Mouse (Mus musculus) macrophage (primary cell): ENCODE results near the gene E030018B13Rik. TPM values are rescaled to one million over a fixed set of nuclear protein-coding genes. Genes with fewer than 3 reads are reported as not detected.

Source experiments
- H3K27ac ChIP-seq: fragments of 350-480 bp; formaldehyde crosslinking; 2 replicates; pipeline ENCODE4 v1.9.0; 2021
- H3K36me3 ChIP-seq: fragments of 350-480 bp; formaldehyde crosslinking; 2 replicates; pipeline ENCODE4 v1.9.0; 2021; ENCODE audit errors: inconsistent target
- H3K4me3 ChIP-seq: fragments of 350-480 bp; formaldehyde crosslinking; 2 replicates; pipeline ENCODE4 v1.9.0; 2021; ENCODE audit errors: inconsistent target
- H3K79me2 ChIP-seq: fragments of 350-480 bp; formaldehyde crosslinking; 2 replicates; pipeline ENCODE4 v1.9.0; 2021; ENCODE audit errors: inconsistent target
- WGBS: methylation state at CpG from one replicate; pipeline ENCODE4 v1.1.7; 2026; ENCODE audit warnings: inconsistent platforms; ENCODE audit not compliant: missing documents; 5-methylcytosine and 5-hydroxymethylcytosine counted together
- polyA plus RNA-seq: library from polyadenylated mRNA; stranded (reverse); fragments of 250-400 nt; gene quantifications from 3 replicates; pipeline ENCODE4 v1.2.4, GENCODE M21; 2018; ENCODE audit warnings: inconsistent platforms

Gene E030018B13Rik
- polyA plus RNA-seq, 1 experiment from 2014 or later: not detected

- no peaks in the 10 kb centered on the region for H3K79me2 ChIP-seq
- 97% methylated on average over 3 of the region's 3 CpGs for WGBS
- H3K36me3 ChIP-seq: no peaks in the 10 kb centered on the region
- H3K4me3 ChIP-seq: no peak overlapping the region
- H3K27ac ChIP-seq: no peak overlapping the region
Measured at GRCm38 (mm10) chr7:63969941-63970340, 53.3 kb downstream of the E030018B13Rik start.

Other genes starting within 250 kb of the E030018B13Rik start
- gene Klf13, start 22.1 kb downstream of the E030018B13Rik start, polyA plus RNA-seq: 20.8 to 38.0 TPM (median 22.5 TPM) in 3 replicates
- not detected in 3 replicates for gene Trpm1, start 237.0 kb downstream of the E030018B13Rik start, polyA plus RNA-seq